8 mouse cellular contexts compared by ENCODE assay signal in the genomic region with DNA sequence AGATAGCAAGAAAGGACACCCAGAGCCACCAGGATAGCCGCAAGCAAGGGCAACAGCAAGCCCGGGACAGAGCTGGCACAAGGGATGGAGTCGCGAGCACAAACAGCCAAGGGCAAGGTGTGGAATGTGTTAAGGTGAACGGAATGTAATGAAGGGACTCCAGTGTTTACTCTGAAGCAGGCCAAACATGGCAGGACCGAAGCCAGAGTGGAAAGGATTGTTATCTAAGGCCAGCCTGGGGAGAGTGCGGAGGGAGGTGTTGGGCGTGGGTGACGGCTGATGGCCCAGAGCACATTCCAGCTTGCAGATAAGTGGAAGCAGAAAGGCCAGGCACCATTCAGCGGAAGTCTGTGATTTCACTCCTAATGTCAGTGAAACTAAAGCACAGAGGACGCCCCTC.
A peak's percentile ranks its signal among the peaks of the same experiment; 100 is the strongest.
DNase-seq lines count a peak whose midpoint lies in the region; ATAC-seq and TF ChIP-seq lines count a peak whose summit lies in the region.

No protein-coding gene starts in this region.

- no peaks in the 10 kb centered on the region for H3K27me3 ChIP-seq in lung, embryonic 16.5 days (ENCODE audit: control insufficient read depth, insufficient read depth, low read depth, low read length)

- peaks cover 7 to 16% of the 10 kb centered on the region in 2 experiments; a peak in 3 of 4 replicates for H3K4me1 ChIP-seq in ES-E14 (ENCODE audit: control insufficient read depth in 2 of 2, insufficient read depth in 2 of 2, low read length in 2 of 2, poor library complexity in 1 of 2)
- peaks cover 22% of the 10 kb centered on the region for H3K4me1 ChIP-seq in lung, embryonic 16.5 days (replicated peaks; ENCODE audit: control insufficient read depth, insufficient read depth, low read length)

- H3K9ac ChIP-seq in ES-E14 (ENCODE audit: insufficient read depth, low read depth, low read length, poor library complexity, severe bottlenecking) = peak overlapping the region; percentile 16; the same call in 1 of the 2 replicates
- H3K9ac ChIP-seq in lung, embryonic 16.5 days (ENCODE audit: low read length) = no peak overlapping the region

- H3K4me3 ChIP-seq in ES-E14 (ENCODE audit: insufficient read depth in 1 of 2, low read depth in 1 of 2, low read length in 2 of 2, poor library complexity in 1 of 2, severe bottlenecking in 1 of 2) = peak overlapping the region; percentile 0 to 34; a peak in 2 of 4 replicates
- H3K4me3 ChIP-seq in lung, embryonic 16.5 days (ENCODE audit: low read length) = no peak overlapping the region

- no peaks in the 10 kb centered on the region for H3K36me3 ChIP-seq in ES-E14 (ENCODE audit: control insufficient read depth, insufficient read depth, low read length, poor library complexity, severe bottlenecking)
- no peaks in the 10 kb centered on the region for H3K36me3 ChIP-seq in lung, embryonic 16.5 days (ENCODE audit: control insufficient read depth, insufficient read depth, low read length)

- H3K27ac ChIP-seq in ES-E14 (ENCODE audit: insufficient read depth, low read depth, low read length, poor library complexity, severe bottlenecking) = peak overlapping the region; percentile 61
- peak overlapping the region; percentile 94 for H3K27ac ChIP-seq in lung, embryonic 16.5 days (ENCODE audit: low read length)

- DNase-seq in ES-E14 (ENCODE audit: low read depth, low spot score) = no peak
- DNase-seq in gonadal fat pad, adult 2 months (ENCODE audit: low read depth) = peak; percentile 50
- peak; percentile 71 for DNase-seq in kidney, adult 9 months
- DNase-seq in left cerebral cortex, adult 9 months (ENCODE audit: low spot score in 2 of 2) = no peak
- DNase-seq in thymus, postnatal 36 days = no peak
- DNase-seq in cerebellum, postnatal 14 days = no peak

- WGBS in lung, embryonic 16.5 days = 10% methylated on average over 11 of the region's 11 CpGs

- in situ Hi-C loops in ES-E14 (cut with MboI; ENCODE audit: low sequenced_read_pairs in 2 of 2, unreplicated experiment in 2 of 2) = no loop called here

- ATAC-seq in lung, embryonic 16.5 days (ENCODE audit: low read depth) = peak; percentile 91
- no peak for ATAC-seq in erythroid progenitor cell, adult 5-6 weeks (replicated peaks; ENCODE audit: low FRiP score, poor library complexity, severe bottlenecking)

- H3K9me3 ChIP-seq in ES-E14 (ENCODE audit: control insufficient read depth, insufficient read depth, low read depth, low read length) = no peaks in the 10 kb centered on the region
- H3K9me3 ChIP-seq in lung, embryonic 16.5 days (ENCODE audit: control insufficient read depth, low read length) = no peaks in the 10 kb centered on the region

- peak overlapping the region; percentile 14; the same call in 1 of the 2 replicates for H3K4me2 ChIP-seq in lung, embryonic 16.5 days (ENCODE audit: low read depth, low read length)

TF ChIP-seq in ES-E14, 5 proteins besides CTCF, POLR2A, EP300 and RAD21:
- TF ChIP-seq ZC3H11A (IDR thresholded peaks at IDR 0.05; ENCODE audit: borderline replicate concordance, low read depth, low read length) = no peak
- no peak for TF ChIP-seq ZNF384 (IDR thresholded peaks at IDR 0.05; ENCODE audit: low read depth, low read length)
- TF ChIP-seq CHD2 (IDR thresholded peaks at IDR 0.05; ENCODE audit: low read depth, low read length) = no peak
- no peak for TF ChIP-seq MAFK (IDR thresholded peaks at IDR 0.05; ENCODE audit: insufficient read depth, low read depth, low read length)
- no peak for TF ChIP-seq HCFC1 (IDR thresholded peaks at IDR 0.05; ENCODE audit: borderline replicate concordance, insufficient read depth, low read length)
TF ChIP-seq in ES-E14: peak in this region for 0.

Comparison
In these comparisons a context has a peak if more than half of its experiments do, and no peak if none do; other contexts are left out.
1. DNase-seq: peak in gonadal fat pad, adult 2 months (single experiment) and kidney, adult 9 months (single experiment); none in ES-E14 (single experiment), left cerebral cortex, adult 9 months (0 of 2), thymus, postnatal 36 days (0 of 2) and cerebellum, postnatal 14 days (0 of 2).